Mouse (Mus musculus) large intestine, adult 2 months (tissue): Measurements from ENCODE around the gene Eml2. TPM values are rescaled to one million over a fixed set of nuclear protein-coding genes. Genes with fewer than 3 reads are reported as not detected.

Experiments used
- DNase-seq: peaks from one replicate; pipeline ENCODE4 v3.0.0-alpha.2; 2012; ENCODE audit warnings: low read depth, low spot score
- WGBS: fragments of 180-500 bp; shearing (Covaris S2); methylation state at CpG from one replicate; pipeline ENCODE4 v1.1.7; 2018; 5-methylcytosine and 5-hydroxymethylcytosine counted together
- polyA plus RNA-seq: library from polyadenylated mRNA; depleted of rRNA; stranded (reverse); fragments of >200 nt; gene quantifications from 2 replicates; pipeline ENCODE4 v1.2.3, GENCODE M21; 2012; rRNA removed

The Eml2 gene
- polyA plus RNA-seq, 1 experiment, result 16.7 TPM

GRCm38 (mm10) chr7:19252078-19252477, 75.9 kb downstream of the Eml2 start:
- 57% methylated on average over 4 of the region's 4 CpGs for WGBS
- no peak for DNase-seq

- 64% methylated on average over 5 of the region's 5 CpGs for WGBS
- DNase-seq, result no peak
Measured at GRCm38 (mm10) chr7:19253437-19253836, 77.2 kb downstream of the Eml2 start.

GRCm38 (mm10) chr7:19255395-19255794, 79.2 kb downstream of the Eml2 start:
- no peak for DNase-seq
- WGBS, result 87% methylated on average over 17 of the region's 17 CpGs

Other genes with a start within 250 kb of the Eml2 start
- gene Nanos2, start 189.0 kb upstream of the Eml2 start, polyA plus RNA-seq, result not detected in 2 replicates
- 1.9 and 2.0 TPM in 2 replicates for gene Mypop, start 185.2 kb upstream of the Eml2 start, polyA plus RNA-seq
- 18.7 and 19.4 TPM in 2 replicates for gene Irf2bp1, start 172.4 kb upstream of the Eml2 start, polyA plus RNA-seq
- 24.9 and 28.3 TPM in 2 replicates for gene Foxa3, start 152.9 kb upstream of the Eml2 start, polyA plus RNA-seq
- gene Sympk, start 152.0 kb upstream of the Eml2 start, polyA plus RNA-seq, result 54.8 and 68.3 TPM in 2 replicates
- gene Rsph6a, start 121.7 kb upstream of the Eml2 start, polyA plus RNA-seq, result 0.11 TPM in 1 of 2 replicates, not detected in the other
- gene Dmwd, start 100.2 kb upstream of the Eml2 start, polyA plus RNA-seq, result 15.3 and 15.6 TPM in 2 replicates
- gene Dmpk, start 92.6 kb upstream of the Eml2 start, polyA plus RNA-seq, result 308 and 400 TPM in 2 replicates
- 14.5 and 17.2 TPM in 2 replicates for gene Six5, start 81.8 kb upstream of the Eml2 start, polyA plus RNA-seq
- gene Gm4969, start 58.1 kb upstream of the Eml2 start, polyA plus RNA-seq, result 0.03 TPM in 1 of 2 replicates, not detected in the other
- gene Fbxo46, start 56.6 kb upstream of the Eml2 start, polyA plus RNA-seq, result 9.8 and 10.1 TPM in 2 replicates
- 7.7 and 9.8 TPM in 2 replicates for gene Qpctl, start 27.1 kb upstream of the Eml2 start, polyA plus RNA-seq
- 47.1 and 49.1 TPM in 2 replicates for gene Snrpd2, start 26.7 kb upstream of the Eml2 start, polyA plus RNA-seq
- 0.67 and 0.68 TPM in 2 replicates for gene Gipr, start 10.3 kb upstream of the Eml2 start, polyA plus RNA-seq
- 3.2 TPM in 2 replicates for gene Gpr4, start 36.1 kb downstream of the Eml2 start, polyA plus RNA-seq
- 33.6 and 36.3 TPM in 2 replicates for gene Opa3, start 51.9 kb downstream of the Eml2 start, polyA plus RNA-seq
- 241 and 341 TPM in 2 replicates for gene Vasp, start 95.4 kb downstream of the Eml2 start, polyA plus RNA-seq
- gene Ppm1n, start 103.6 kb downstream of the Eml2 start, polyA plus RNA-seq, result 0.33 and 1.3 TPM in 2 replicates
- gene Rtn2, start 106.2 kb downstream of the Eml2 start, polyA plus RNA-seq, result 12.7 and 18.9 TPM in 2 replicates
- gene Fosb, start 133.6 kb downstream of the Eml2 start, polyA plus RNA-seq, result 1.4 and 6.2 TPM in 2 replicates
- gene Ercc1, start 168.4 kb downstream of the Eml2 start, polyA plus RNA-seq, result 26.9 and 31.2 TPM in 2 replicates
- 3.2 and 4.1 TPM in 2 replicates for gene Cd3eap, start 183.1 kb downstream of the Eml2 start, polyA plus RNA-seq
- gene Ppp1r13l, start 183.3 kb downstream of the Eml2 start, polyA plus RNA-seq, result 4.8 and 5.7 TPM in 2 replicates
- 28.7 and 36.5 TPM in 2 replicates for gene Ercc2, start 205.6 kb downstream of the Eml2 start, polyA plus RNA-seq
- 1.2 and 2.0 TPM in 2 replicates for gene Klc3, start 227.7 kb downstream of the Eml2 start, polyA plus RNA-seq
- gene Ckm, start 228.4 kb downstream of the Eml2 start, polyA plus RNA-seq, result 56.4 and 81.7 TPM in 2 replicates